Mouse (Mus musculus): ENCODE data around the gene Tbc1d7.
A peak's percentile ranks its signal among the peaks of the same experiment; 100 is the strongest.

Gene Tbc1d7

GRCm38 (mm10) chr13:43171020-43171710 is at the start of gene Tbc1d7:
TSS of gene Tbc1d7 (minus strand) at chr13:43171501.
- DNase-seq (ENCODE audit: low read depth in 2 of 2, low spot score in 2 of 2) = peak; percentile 98

DNA sequence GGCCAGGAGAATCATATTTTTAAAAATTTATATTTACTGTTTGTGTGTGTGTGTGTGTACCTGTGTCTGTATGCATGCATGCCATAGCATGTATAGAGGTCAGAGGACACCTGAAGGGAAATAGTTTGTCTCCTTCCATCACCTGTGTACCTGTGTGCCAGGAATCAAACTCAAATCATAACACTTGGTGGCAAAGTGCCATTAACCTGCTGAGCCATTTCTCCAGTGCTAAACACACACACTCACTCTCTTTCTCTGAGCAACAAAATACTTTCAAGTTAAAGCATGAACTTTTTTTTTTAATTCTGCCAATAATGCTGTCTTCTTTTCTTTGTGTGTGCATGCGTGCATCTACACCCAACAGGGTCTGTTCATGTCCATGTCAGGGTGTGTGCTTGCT is 49.3 kb upstream of the Tbc1d7 start:
- no peak for DNase-seq (ENCODE audit: low read depth in 2 of 2, low spot score in 2 of 2)

GRCm38 (mm10) chr13:43218764-43219163 is 47.5 kb upstream of the Tbc1d7 start:
- no peak for DNase-seq (ENCODE audit: low read depth in 2 of 2, low spot score in 2 of 2)

GRCm38 (mm10) chr13:43218284-43218683 is 47.0 kb upstream of the Tbc1d7 start:
- no peak for DNase-seq (ENCODE audit: low read depth in 2 of 2, low spot score in 2 of 2)

DNA sequence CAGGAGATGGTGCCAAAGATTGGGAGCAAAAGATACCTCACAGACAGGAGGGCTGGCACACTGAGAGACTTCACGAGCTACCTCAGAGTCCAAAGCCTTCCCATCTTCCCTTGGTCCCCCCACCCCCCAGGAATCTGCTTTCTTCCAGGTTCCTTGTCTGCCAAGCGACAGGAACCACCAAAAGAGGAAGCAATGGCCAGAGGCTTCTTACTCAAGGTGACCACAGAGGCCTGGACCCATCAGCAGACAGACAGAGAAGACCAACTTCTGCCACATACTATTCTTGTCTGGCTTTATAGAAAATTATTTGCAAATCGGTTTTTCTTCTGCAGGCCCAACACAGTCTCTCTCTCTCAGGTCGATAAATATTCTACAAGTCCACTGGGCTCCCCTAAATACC is 46.4 kb upstream of the Tbc1d7 start:
- DNase-seq (ENCODE audit: low read depth in 2 of 2, low spot score in 2 of 2) = no peak

DNA sequence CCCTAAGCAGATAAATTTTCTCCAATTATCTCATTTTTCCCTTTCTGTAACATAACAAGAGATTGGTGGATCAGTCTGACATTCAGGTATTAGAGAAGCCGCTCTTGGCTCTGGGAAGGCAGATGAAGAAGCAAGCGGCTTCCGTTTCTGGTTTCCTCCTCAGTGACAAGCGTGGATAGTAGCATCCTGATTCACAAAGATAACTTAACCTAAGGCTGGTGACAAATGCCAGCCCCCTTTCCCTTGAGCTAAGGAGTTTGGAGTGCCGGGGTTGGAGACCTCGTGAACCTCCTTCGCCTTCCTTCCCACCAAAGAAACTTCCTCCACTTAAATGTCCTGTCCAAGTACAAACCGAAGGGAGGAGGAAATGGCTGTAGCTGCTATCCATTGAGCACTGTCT is 45.8 kb upstream of the Tbc1d7 start:
- DNase-seq (ENCODE audit: low read depth in 2 of 2, low spot score in 2 of 2) = no peak

DNA sequence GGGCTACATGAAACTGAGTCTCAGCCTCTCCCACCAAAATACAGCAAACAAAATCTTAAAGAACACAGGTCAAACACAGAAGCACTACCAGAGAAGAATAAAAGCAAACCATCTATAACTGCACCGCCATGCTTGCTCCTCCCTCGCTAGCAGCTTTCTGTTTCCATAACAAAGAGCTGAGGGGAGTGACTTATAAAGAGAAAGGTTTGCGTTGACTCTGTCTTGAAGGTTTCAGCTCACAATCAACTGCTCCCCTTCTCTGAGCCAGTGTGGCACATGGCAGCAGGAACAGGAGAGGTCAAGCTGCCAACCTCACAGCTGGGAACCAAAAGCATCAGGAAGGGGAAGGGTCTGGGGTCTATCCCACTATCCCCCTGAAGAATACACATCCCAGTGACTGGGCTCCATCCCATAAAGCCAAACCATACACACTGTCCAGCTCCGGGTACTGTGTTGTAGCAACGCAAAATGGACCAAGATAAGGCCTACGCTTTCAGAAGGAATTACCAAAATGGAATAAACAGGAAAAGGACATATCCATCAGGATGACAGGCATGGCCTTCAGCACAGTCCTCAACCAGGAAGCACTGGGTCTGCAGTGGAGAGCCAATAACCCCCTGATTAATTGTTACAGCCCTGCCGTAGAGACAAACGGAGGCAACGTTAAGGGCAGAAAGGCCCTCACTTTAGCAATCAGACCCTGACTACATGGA is 44.8 kb upstream of the Tbc1d7 start:
- DNase-seq (ENCODE audit: low read depth in 2 of 2, low spot score in 2 of 2) = no peak

DNA sequence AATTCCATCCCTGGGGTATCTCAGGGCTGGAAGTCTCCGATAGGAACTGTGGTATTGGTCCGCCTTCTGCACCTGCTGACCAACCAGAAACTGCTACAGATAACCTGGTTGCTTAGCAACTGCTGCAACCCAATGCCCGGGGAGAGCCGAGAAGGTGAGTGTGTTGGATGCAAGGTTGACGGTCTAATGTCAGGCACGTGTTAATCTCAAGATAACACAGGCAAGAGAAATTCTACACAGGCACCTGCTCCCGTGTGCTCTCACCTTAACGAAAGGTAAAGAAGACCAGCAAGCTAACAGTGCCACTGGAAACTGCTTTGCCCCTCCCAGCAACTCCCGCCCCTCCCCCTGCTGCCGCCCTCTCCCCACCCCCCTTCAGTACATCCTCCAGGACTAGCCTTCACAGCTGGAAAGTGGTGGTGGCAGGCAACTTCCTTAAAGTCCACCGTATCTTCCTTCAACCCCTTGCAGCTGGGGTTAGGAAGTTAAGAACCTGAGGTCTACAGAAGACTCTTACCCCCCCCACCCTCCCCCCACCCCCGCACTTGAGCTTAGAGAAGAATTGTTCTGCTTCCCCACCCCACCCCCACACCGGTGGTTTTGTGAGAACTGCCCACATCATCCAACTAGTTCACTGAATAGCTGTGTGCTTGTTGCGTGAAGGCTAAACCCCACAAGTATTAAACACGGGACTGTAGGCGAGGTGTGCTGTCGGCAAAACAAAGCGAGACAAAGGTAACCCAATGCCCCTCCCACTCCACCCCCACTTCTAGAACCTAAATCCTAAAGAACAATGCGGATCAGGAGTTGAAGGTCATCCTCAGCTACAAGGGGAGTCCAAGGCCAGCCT is 44.1 kb upstream of the Tbc1d7 start:
- DNase-seq (ENCODE audit: low read depth in 2 of 2, low spot score in 2 of 2) = peak in 1 of 2 experiments; percentile 38

DNA sequence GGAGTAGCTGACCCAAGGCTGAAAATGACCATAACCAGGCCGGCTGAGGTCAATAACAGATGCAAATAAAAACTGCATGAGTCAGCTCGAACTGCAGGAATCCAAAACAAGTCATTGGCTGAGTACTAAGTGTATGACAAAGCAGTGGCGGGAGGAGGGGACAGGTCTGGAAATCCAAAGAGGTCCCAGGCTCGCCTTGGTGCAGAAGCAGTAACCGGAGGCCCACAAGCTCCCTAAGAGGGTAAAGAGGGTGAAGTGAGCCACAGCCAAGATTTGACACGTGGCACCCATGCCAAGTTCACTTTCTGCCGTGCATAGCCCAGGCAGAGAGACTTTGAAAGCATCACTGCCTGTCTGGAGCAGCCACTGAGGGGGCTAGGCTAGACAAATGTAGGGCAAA is 41.0 kb upstream of the Tbc1d7 start:
- no peak for DNase-seq (ENCODE audit: low read depth in 2 of 2, low spot score in 2 of 2)

DNA sequence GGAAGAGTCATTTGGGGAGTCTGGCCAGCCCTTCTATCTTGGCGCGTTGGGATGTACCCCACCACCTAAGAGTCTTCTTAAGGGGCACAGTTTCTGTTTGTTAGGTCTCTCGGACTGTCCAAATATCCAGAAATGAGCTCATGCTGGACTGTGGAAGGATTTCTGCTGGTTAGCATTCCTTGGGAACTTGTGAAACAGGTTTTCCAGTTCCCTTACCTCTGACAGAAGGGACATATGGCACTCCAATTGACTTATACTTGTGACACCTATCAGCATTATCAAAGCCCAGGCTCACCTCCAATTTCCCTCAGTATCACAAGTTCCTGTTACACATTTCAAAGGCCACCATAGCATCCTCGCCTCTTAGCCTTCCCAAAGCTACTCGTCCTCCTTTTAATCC is 39.7 kb upstream of the Tbc1d7 start:
- no peak for DNase-seq (ENCODE audit: low read depth in 2 of 2, low spot score in 2 of 2)

- DNase-seq (ENCODE audit: low read depth in 2 of 2, low spot score in 2 of 2) = no peak
These were observed 38.3 kb upstream of the Tbc1d7 start for GRCm38 (mm10) chr13:43209560-43209959.

- no peak for DNase-seq (ENCODE audit: low read depth in 2 of 2, low spot score in 2 of 2)
These were observed 37.7 kb upstream of the Tbc1d7 start for GRCm38 (mm10) chr13:43208914-43209439.

- DNase-seq (ENCODE audit: low read depth in 2 of 2, low spot score in 2 of 2) = no peak
These were observed 34.9 kb upstream of the Tbc1d7 start for GRCm38 (mm10) chr13:43206118-43206683.

DNA sequence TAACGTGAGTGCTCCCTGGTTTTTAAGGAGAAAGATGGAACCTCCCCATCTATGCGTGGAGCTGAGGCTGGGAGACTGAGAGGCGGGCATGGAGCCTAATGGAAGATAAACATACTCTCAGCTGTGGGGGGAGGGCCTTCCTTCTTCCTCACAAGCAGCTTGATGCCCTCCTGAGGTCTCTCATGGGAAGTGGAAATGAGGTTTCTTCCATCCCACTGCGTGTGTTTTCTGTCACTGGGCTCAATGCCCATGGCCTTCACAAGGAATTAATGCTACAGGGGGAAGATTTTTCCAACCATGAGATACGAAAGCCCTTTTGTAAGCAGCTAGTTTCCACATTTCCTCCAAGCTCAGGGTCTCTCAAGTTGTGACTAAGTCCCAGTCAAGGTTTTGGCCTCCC is 32.3 kb upstream of the Tbc1d7 start:
- no peak for DNase-seq (ENCODE audit: low read depth in 2 of 2, low spot score in 2 of 2)

GRCm38 (mm10) chr13:43203234-43203633 is 31.9 kb upstream of the Tbc1d7 start:
- DNase-seq (ENCODE audit: low read depth in 2 of 2, low spot score in 2 of 2) = no peak

DNA sequence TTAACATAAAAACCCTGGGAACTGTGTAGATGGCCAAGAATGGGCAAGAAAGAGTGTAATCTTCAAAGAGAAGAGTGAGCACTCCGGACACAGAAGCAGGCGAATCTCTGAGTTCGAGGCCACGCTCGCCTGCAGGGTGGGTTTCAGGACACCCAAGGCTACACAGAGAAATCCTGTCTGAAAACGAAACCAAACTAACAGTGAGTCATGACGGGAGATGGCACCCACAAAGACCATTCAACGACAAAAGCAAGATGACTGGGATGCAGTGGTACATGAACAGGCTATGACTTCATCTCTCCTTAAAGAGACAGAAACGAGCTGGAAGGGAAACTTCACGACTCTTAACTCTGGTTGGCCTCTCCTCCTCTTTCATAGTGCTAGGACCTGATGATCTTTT is 31.1 kb upstream of the Tbc1d7 start:
- DNase-seq (ENCODE audit: low read depth in 2 of 2, low spot score in 2 of 2) = no peak

DNA sequence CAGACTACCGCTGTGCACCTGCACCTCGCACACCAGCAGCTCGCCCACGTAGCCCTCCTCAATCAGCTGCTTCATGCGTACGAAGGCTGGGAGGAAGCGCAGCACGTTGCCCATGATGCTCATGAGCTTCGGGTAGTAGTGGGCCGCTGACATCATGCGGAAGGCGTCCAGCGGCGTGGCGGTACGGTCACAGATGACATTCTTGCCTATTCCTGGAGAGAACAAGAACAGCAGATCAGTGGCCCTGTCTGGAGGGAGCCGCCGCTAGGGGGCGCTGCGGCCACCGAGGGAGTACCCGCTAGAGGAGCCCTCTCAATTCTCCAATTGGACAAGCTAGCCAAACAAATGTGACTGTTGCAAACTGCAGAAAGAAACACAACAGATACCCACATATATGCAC is 29.7 kb upstream of the Tbc1d7 start:
- peak in 1 of 2 experiments; percentile 35 for DNase-seq (ENCODE audit: low read depth in 2 of 2, low spot score in 2 of 2)

GRCm38 (mm10) chr13:43200473-43200872 is 29.2 kb upstream of the Tbc1d7 start:
- DNase-seq (ENCODE audit: low read depth in 2 of 2, low spot score in 2 of 2) = no peak

- peak; percentile 44 to 60 for DNase-seq (ENCODE audit: low read depth in 2 of 2, low spot score in 2 of 2)
These were observed 28.4 kb upstream of the Tbc1d7 start for GRCm38 (mm10) chr13:43199749-43200148.

DNA sequence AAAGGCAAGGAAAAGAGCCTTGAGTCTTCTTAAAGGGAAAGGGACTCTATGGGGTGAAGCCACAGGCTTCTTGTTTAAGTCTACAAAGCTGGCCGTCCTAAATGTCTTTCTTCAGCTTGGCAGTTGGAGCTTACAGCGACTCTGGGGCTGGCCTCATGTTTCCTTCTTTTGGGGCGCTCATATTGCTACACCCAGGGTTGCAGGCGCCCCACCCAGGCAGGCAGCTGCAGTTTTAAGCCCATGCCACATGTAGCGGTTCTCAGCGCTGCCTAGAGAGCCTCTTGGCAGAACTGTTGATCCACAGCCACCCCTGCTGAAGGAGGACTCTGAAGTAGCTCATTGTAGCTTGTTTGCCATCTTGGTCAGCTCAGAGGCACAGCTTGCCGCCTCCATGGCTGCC is 28.0 kb upstream of the Tbc1d7 start:
- no peak for DNase-seq (ENCODE audit: low read depth in 2 of 2, low spot score in 2 of 2)

- DNase-seq (ENCODE audit: low read depth in 2 of 2, low spot score in 2 of 2) = no peak
These were observed 25.9 kb upstream of the Tbc1d7 start for GRCm38 (mm10) chr13:43197187-43197586.
